Mouse (Mus musculus): ENCODE data around the gene Ndufs2.

DNA sequence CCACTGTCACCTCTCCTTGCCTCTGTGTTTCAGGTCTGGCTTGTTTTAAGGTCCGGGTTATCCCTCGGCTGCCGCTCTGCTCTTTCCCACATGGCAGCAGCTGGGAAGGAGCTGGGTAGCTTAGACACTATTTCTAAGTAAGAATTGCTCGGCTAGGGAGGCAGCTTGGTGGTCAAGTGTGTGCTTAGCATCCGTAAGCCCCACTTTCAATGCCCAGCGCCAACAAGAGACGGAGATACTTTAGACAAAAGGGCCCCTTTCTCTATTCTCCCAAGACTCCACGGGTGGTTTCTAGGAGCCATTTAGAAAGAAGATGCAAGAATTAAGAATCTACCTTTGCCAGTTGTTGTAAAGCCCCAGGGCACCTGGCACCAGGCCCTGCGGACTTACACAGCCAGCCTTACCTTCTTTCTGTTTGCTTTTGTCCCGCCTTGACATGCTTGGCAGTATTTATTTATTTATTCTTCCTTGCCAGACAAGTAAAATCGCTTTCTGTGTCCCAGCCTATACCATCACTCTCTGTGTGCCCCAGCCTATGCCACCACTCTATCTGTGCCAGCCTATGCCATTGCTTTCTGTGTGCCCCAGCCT lies 24.1 kb upstream of the Ndufs2 start:
- TF ChIP-seq CTCF (IDR thresholded peaks at IDR 0.05; ENCODE audit: low read depth), result no peak
- no peak for TF ChIP-seq EP300 (optimal IDR thresholded peaks at IDR 0.05)

All from stomach, postnatal 0 days (tissue).